Mouse (Mus musculus) MEL (cell line): ENCODE measurements around the gene Fgd2. TPM values are rescaled to one million over a fixed set of nuclear protein-coding genes. Genes with fewer than 3 reads are reported as not detected.

Source experiments
- DNase-seq: peaks from one replicate; pipeline ENCODE4 v3.0.0; 2011; ENCODE audit warnings: low read depth, low spot score
- H3K27ac ChIP-seq: 2 replicates; pipeline ENCODE4 v1.5.1; 2012; ENCODE audit warnings: low read depth, mild to moderate bottlenecking, control low read depth, low read length, moderate library complexity; ENCODE audit not compliant: control insufficient read depth
- H3K27me3 ChIP-seq, 2 experiments: fragments of 150-350 bp in 1 of 2; sonication (generic) in 1 of 2; 2 replicates each; pipeline ENCODE4 v1.6.1; 2012; ENCODE audit warnings: low read length in 2 of 2, mild to moderate bottlenecking in 2 of 2, improper control_type of control experiment in 1 of 2, moderate library complexity in 1 of 2; ENCODE audit not compliant: insufficient read depth in 2 of 2, control insufficient read depth in 1 of 2
- H3K36me3 ChIP-seq, 2 experiments: 2 replicates each; pipeline ENCODE4 v1.6.1; 2012 to 2014; ENCODE audit warnings: low read length in 2 of 2, improper control_type of control experiment in 1 of 2, inconsistent platforms in 1 of 2, mild to moderate bottlenecking in 1 of 2; ENCODE audit not compliant: insufficient read depth in 2 of 2, control insufficient read depth in 1 of 2
- H3K4me1 ChIP-seq, 2 experiments: fragments of 150-350 bp in 1 of 2; sonication (generic) in 1 of 2; 2 replicates each; pipeline ENCODE4 v1.6.1; 2012; ENCODE audit warnings: low read length in 2 of 2, improper control_type of control experiment in 1 of 2, mild to moderate bottlenecking in 1 of 2; ENCODE audit not compliant: insufficient read depth in 2 of 2, control insufficient read depth in 1 of 2
- H3K4me3 ChIP-seq, 2 experiments: fragments of 150-350 bp in 1 of 2; sonication (generic) in 1 of 2; 2 replicates each; pipeline ENCODE4 v1.5.1; 2012; ENCODE audit warnings: low read depth in 2 of 2, low read length in 2 of 2, mild to moderate bottlenecking in 2 of 2, moderate library complexity in 2 of 2, control low read depth in 1 of 2, improper control_type of control experiment in 1 of 2; ENCODE audit not compliant: control insufficient read depth in 1 of 2, insufficient read depth in 1 of 2
- H3K79me2 ChIP-seq: 2 replicates; pipeline ENCODE4 v1.6.1; 2012; ENCODE audit warnings: mild to moderate bottlenecking, low read length, moderate library complexity; ENCODE audit not compliant: control insufficient read depth, poor library complexity, insufficient read depth
- H3K9ac ChIP-seq: 2 replicates; pipeline ENCODE4 v1.6.1; 2012; ENCODE audit warnings: low read depth, mild to moderate bottlenecking, control low read depth, low read length, moderate library complexity; ENCODE audit not compliant: control insufficient read depth, poor library complexity, severe bottlenecking
- H3K9me3 ChIP-seq: fragments of 150-350 bp; sonication (generic); replicated peaks from 2 replicates; pipeline ENCODE4 v1.6.1; 2012; ENCODE audit warnings: mild to moderate bottlenecking, low read length, improper control_type of control experiment, moderate library complexity; ENCODE audit not compliant: insufficient read depth
- BHLHE40 ChIP-seq: IDR thresholded peaks from 2 replicates; pipeline ENCODE4 v1.6.1; 2012; ENCODE audit warnings: low read depth, mild to moderate bottlenecking, inconsistent platforms, low read length, improper control_type of control experiment, borderline replicate concordance
- ELF1 ChIP-seq: IDR thresholded peaks from 2 replicates; pipeline ENCODE4 v1.6.1; 2014; ENCODE audit warnings: low read depth, mild to moderate bottlenecking, inconsistent platforms, low read length, improper control_type of control experiment, moderate library complexity
- EP300 ChIP-seq, 2 experiments: IDR thresholded peaks; 2 replicates each; pipeline ENCODE4 v1.6.1; 2011; ENCODE audit warnings: improper control_type of control experiment in 2 of 2, low read length in 2 of 2, low read depth in 1 of 2, mild to moderate bottlenecking in 1 of 2
- ETS1 ChIP-seq: IDR thresholded peaks from 2 replicates; pipeline ENCODE4 v1.6.1; 2012; ENCODE audit warnings: low read depth, mild to moderate bottlenecking, inconsistent platforms, low read length, improper control_type of control experiment, moderate library complexity
- GABPA ChIP-seq: IDR thresholded peaks from 2 replicates; pipeline ENCODE4 v1.6.1; 2012; ENCODE audit warnings: low read depth, mild to moderate bottlenecking, inconsistent platforms, low read length, improper control_type of control experiment, moderate library complexity
- GATA1 ChIP-seq: IDR thresholded peaks from 2 replicates; pipeline ENCODE4 v1.6.1; 2011; ENCODE audit warnings: low read depth, low read length, improper control_type of control experiment
- HCFC1 ChIP-seq: IDR thresholded peaks from 2 replicates; pipeline ENCODE4 v1.6.1; 2012; ENCODE audit warnings: low read depth, mild to moderate bottlenecking, inconsistent platforms, low read length, improper control_type of control experiment, moderate library complexity
- KAT2A ChIP-seq: conservative IDR thresholded peaks from 2 replicates; pipeline ENCODE4 v1.6.1; 2012; ENCODE audit warnings: low read depth, low read length, improper control_type of control experiment, inconsistent platforms
- MAFK ChIP-seq: IDR thresholded peaks from 2 replicates; pipeline ENCODE4 v1.6.1; 2011; ENCODE audit warnings: low read depth, mild to moderate bottlenecking, low read length, improper control_type of control experiment, borderline replicate concordance
- MAX ChIP-seq: IDR thresholded peaks from 2 replicates; pipeline ENCODE4 v1.6.1; 2011; ENCODE audit warnings: low read length, improper control_type of control experiment
- MEF2A ChIP-seq: IDR thresholded peaks from 2 replicates; pipeline ENCODE4 v1.6.1; 2014; ENCODE audit warnings: low read depth, mild to moderate bottlenecking, inconsistent platforms, low read length, improper control_type of control experiment; ENCODE audit not compliant: poor library complexity, insufficient replicate concordance, severe bottlenecking; ENCODE audit errors: extremely low read depth
- MXI1 ChIP-seq: IDR thresholded peaks from 2 replicates; pipeline ENCODE4 v1.6.1; 2011; ENCODE audit warnings: mild to moderate bottlenecking, low read depth, low read length, improper control_type of control experiment
- MYC ChIP-seq: IDR thresholded peaks from 2 replicates; pipeline ENCODE4 v1.6.1; 2011; ENCODE audit warnings: low read depth, mild to moderate bottlenecking, low read length, improper control_type of control experiment, moderate library complexity
- NELFE ChIP-seq: IDR thresholded peaks from 2 replicates; pipeline ENCODE4 v1.6.1; 2011; ENCODE audit warnings: low read depth, low read length, improper control_type of control experiment
- POLR2A ChIP-seq, 2 experiments: IDR thresholded peaks; 2 replicates each; pipeline ENCODE4 v1.6.1; 2011 to 2012; ENCODE audit warnings: low read length in 2 of 2, mild to moderate bottlenecking in 2 of 2, control low read depth in 1 of 2, improper control_type of control experiment in 1 of 2, low read depth in 1 of 2, moderate library complexity in 1 of 2; ENCODE audit not compliant: control insufficient read depth in 1 of 2, insufficient read depth in 1 of 2, poor library complexity in 1 of 2
- POLR2AphosphoS2 ChIP-seq: IDR thresholded peaks from 2 replicates; pipeline ENCODE4 v1.6.1; 2011; ENCODE audit warnings: low read length, improper control_type of control experiment
- RCOR1 ChIP-seq: IDR thresholded peaks from 2 replicates; pipeline ENCODE4 v1.6.1; 2012; ENCODE audit warnings: low read depth, mild to moderate bottlenecking, inconsistent platforms, low read length, improper control_type of control experiment
- SIN3A ChIP-seq: IDR thresholded peaks from 2 replicates; pipeline ENCODE4 v1.6.1; 2012; ENCODE audit warnings: low read length, improper control_type of control experiment, inconsistent platforms
- TAL1 ChIP-seq: IDR thresholded peaks from 2 replicates; pipeline ENCODE4 v1.6.1; 2012; ENCODE audit warnings: mild to moderate bottlenecking, inconsistent platforms, low read length, moderate library complexity, mixed read lengths
- TCF12 ChIP-seq: IDR thresholded peaks from 2 replicates; pipeline ENCODE4 v1.6.1; 2014; ENCODE audit warnings: low read depth, mild to moderate bottlenecking, inconsistent platforms, low read length, improper control_type of control experiment, moderate library complexity
- USF2 ChIP-seq, 2 experiments: IDR thresholded peaks; 2 replicates each; pipeline ENCODE4 v1.6.1; 2011 to 2012; ENCODE audit warnings: improper control_type of control experiment in 2 of 2, low read length in 2 of 2, borderline replicate concordance in 1 of 2, inconsistent platforms in 1 of 2, low read depth in 1 of 2, mild to moderate bottlenecking in 1 of 2; ENCODE audit not compliant: insufficient read depth in 1 of 2
- ZC3H11A ChIP-seq: IDR thresholded peaks from 2 replicates; pipeline ENCODE4 v1.6.1; 2012; ENCODE audit warnings: low read depth, mild to moderate bottlenecking, inconsistent platforms, low read length, improper control_type of control experiment
- ZKSCAN1 ChIP-seq: IDR thresholded peaks from 2 replicates; pipeline ENCODE4 v1.6.1; 2012; ENCODE audit warnings: low read depth, mild to moderate bottlenecking, inconsistent platforms, low read length, improper control_type of control experiment, moderate library complexity
- ZMIZ1 ChIP-seq: IDR thresholded peaks from 2 replicates; pipeline ENCODE4 v1.6.1; 2012; ENCODE audit warnings: low read depth, mild to moderate bottlenecking, inconsistent platforms, low read length, improper control_type of control experiment, moderate library complexity
- ZNF384 ChIP-seq: IDR thresholded peaks from 2 replicates; pipeline ENCODE4 v1.6.1; 2012; ENCODE audit warnings: low read depth, mild to moderate bottlenecking, inconsistent platforms, low read length, improper control_type of control experiment
- polyA plus RNA-seq, 2 experiments: library from polyadenylated mRNA; stranded (reverse) in 1 of 2; unstranded in 1 of 2; fragments of >175 nt in 1 of 2; fragments of >200 nt in 1 of 2; gene quantifications; 2 replicates each; pipeline versions ENCODE4 v1.2.1 to v1.2.4; 2012; ENCODE audit warnings: low replicate concordance in 2 of 2, low read depth in 1 of 2; ENCODE audit not compliant: insufficient read length in 2 of 2, insufficient read depth in 1 of 2, missing spikeins in 1 of 2
- total RNA-seq: library from RNA; depleted of rRNA; stranded (reverse); fragments of 300-350 nt; gene quantifications from 2 replicates; pipeline ENCODE4 v1.2.3, GENCODE M21; 2012

Gene Fgd2
- total and polyA plus RNA-seq, 3 experiments: 0.23 to 0.39 TPM; not detected in 1

- Histone ChIP-seq H3K36me3 (peaks cover 0 to 20% of the 10 kb centered on the region in 2 experiments; a peak in 2 of 4 replicates), H3K9ac (no peak overlapping the region), H3K9me3 (no peaks in the 10 kb centered on the region), H3K4me3 (no peak overlapping the region), H3K79me2 (no peaks in the 10 kb centered on the region)
- TF ChIP-seq ZNF384: peak; percentile 51
- no peak for TF ChIP-seq USF2 (IDR thresholded peaks at IDR 0.05; ENCODE audit: borderline replicate concordance in 1 of 2, insufficient read depth in 1 of 2, low read depth in 1 of 2, low read length in 2 of 2)
- TF ChIP-seq POLR2A (IDR thresholded peaks at IDR 0.05; ENCODE audit: control insufficient read depth in 1 of 2, insufficient read depth in 1 of 2, low read depth in 1 of 2, low read length in 2 of 2, poor library complexity in 1 of 2): no peak
- TF ChIP-seq ZKSCAN1: no peak
- no peak for TF ChIP-seq GABPA
- TF ChIP-seq MAFK: peak; percentile 99
- no peak for TF ChIP-seq MEF2A
- no peak for TF ChIP-seq ZC3H11A
- TF ChIP-seq, all 39 proteins: peak for 2
- peaks cover 18 to 22% of the 10 kb centered on the region in 2 experiments for H3K4me1 ChIP-seq
- no peaks in the 10 kb centered on the region; a peak in 1 of 4 replicates for H3K27me3 ChIP-seq
- DNase-seq: no peak
- H3K27ac ChIP-seq: no peak overlapping the region
Measured at GRCm38 (mm10) chr17:29418758-29419380, 58.2 kb downstream of the Fgd2 start.

- no peaks in the 10 kb centered on the region for H3K79me2 ChIP-seq
- H3K36me3 ChIP-seq: peaks cover 0 to 20% of the 10 kb centered on the region in 2 experiments; a peak in 2 of 4 replicates
- peak overlapping the region in 1 of 2 experiments; percentile 24; a peak in 1 of 4 replicates for H3K4me3 ChIP-seq
- peaks cover 18 to 22% of the 10 kb centered on the region in 2 experiments for H3K4me1 ChIP-seq
- no peak overlapping the region for H3K27ac ChIP-seq
- H3K9me3 ChIP-seq: no peaks in the 10 kb centered on the region
- no peak overlapping the region; the same call in 1 of the 2 replicates for H3K9ac ChIP-seq
- DNase-seq: peak; percentile 45
- no peaks in the 10 kb centered on the region for H3K27me3 ChIP-seq
- no peak for TF ChIP-seq POLR2A (IDR thresholded peaks at IDR 0.05; ENCODE audit: control insufficient read depth in 1 of 2, insufficient read depth in 1 of 2, low read depth in 1 of 2, low read length in 2 of 2, poor library complexity in 1 of 2)
- TF ChIP-seq MYC: peak; percentile 30; the same call in 1 of the 2 replicates
- 0 out of 2 replicates have a peak, but pooled peaks have one; percentile 18 for TF ChIP-seq HCFC1
- 0 out of 2 replicates have a peak, but pooled peaks have one; percentile 40 for TF ChIP-seq GABPA
- peak; percentile 77 to 85 for TF ChIP-seq EP300 (IDR thresholded peaks at IDR 0.05; ENCODE audit: low read depth in 1 of 2, low read length in 2 of 2)
- peak; percentile 88 for TF ChIP-seq TCF12
- TF ChIP-seq SIN3A: peak; percentile 56
- no peak for TF ChIP-seq POLR2AphosphoS2
- peak; percentile 78 for TF ChIP-seq TAL1
- TF ChIP-seq ELF1: no peak
- TF ChIP-seq BHLHE40: peak; percentile 96
- TF ChIP-seq GATA1: peak; percentile 89
- TF ChIP-seq KAT2A: no peak
- TF ChIP-seq NELFE: no peak
- no peak for TF ChIP-seq ZMIZ1
- TF ChIP-seq RCOR1: peak; percentile 56; the same call in 1 of the 2 replicates
- TF ChIP-seq MAX: peak; percentile 58; the same call in 1 of the 2 replicates
- peak; percentile 91 for TF ChIP-seq ETS1
- TF ChIP-seq MXI1: peak; percentile 66
Measured at GRCm38 (mm10) chr17:29419976-29420739, 59.4 kb downstream of the Fgd2 start.
